Mouse (Mus musculus) liver, embryonic 14.5 days (tissue): ENCODE measurements around the gene Cenpx. TPM values are rescaled to one million over a fixed set of nuclear protein-coding genes. Genes with fewer than 3 reads are reported as not detected.

Experiments used
- ATAC-seq: fragments of 200-750 bp; cut with Nextera tagmentation; 2 replicates; pipeline ENCODE4 v1.8.0; 2017; ENCODE audit warnings: moderate number of reproducible peaks, mild to moderate bottlenecking, moderate library complexity; ENCODE audit not compliant: insufficient read depth
- DNase-seq, 3 experiments: peaks; one replicate each; pipeline ENCODE4 v3.0.0-alpha.2; 2012 to 2013; ENCODE audit warnings: low read depth in 3 of 3, low spot score in 3 of 3
- H3K27ac ChIP-seq: fragments of 300-500 bp; sonication (generic); 2 replicates; pipeline ENCODE4 v1.5.1; 2014; ENCODE audit warnings: moderate library complexity, mild to moderate bottlenecking, control low read depth, inconsistent platforms
- H3K27me3 ChIP-seq: fragments of 300-500 bp; sonication (generic); 2 replicates; pipeline ENCODE4 v1.6.1; 2014; ENCODE audit warnings: mild to moderate bottlenecking, low read length, moderate library complexity; ENCODE audit not compliant: control insufficient read depth, insufficient read depth
- H3K36me3 ChIP-seq: fragments of 300-500 bp; sonication (generic); replicated peaks from 2 replicates; pipeline ENCODE4 v1.6.1; 2014; ENCODE audit warnings: low read depth; ENCODE audit not compliant: control insufficient read depth, insufficient read depth
- H3K4me1 ChIP-seq, 2 experiments: fragments of 200-500 bp in 1 of 2; fragments of 300-500 bp in 1 of 2; sonication (generic) in 1 of 2; replicated peaks; 2 replicates each; pipeline ENCODE4 v1.6.1; 2012 to 2014; ENCODE audit warnings: antibody characterized with exemption in 1 of 2, inconsistent platforms in 1 of 2, low read length in 1 of 2; ENCODE audit not compliant: control insufficient read depth in 2 of 2, insufficient read depth in 2 of 2
- H3K4me2 ChIP-seq: fragments of 300-500 bp; sonication (generic); 2 replicates; pipeline ENCODE4 v1.6.1; 2014; ENCODE audit warnings: low read depth, mild to moderate bottlenecking, control low read depth, moderate library complexity
- H3K4me3 ChIP-seq, 2 experiments: fragments of 200-500 bp in 1 of 2; fragments of 300-500 bp in 1 of 2; sonication (generic) in 1 of 2; 2 replicates each; pipeline ENCODE4 v1.5.1; 2012 to 2014; ENCODE audit warnings: low read depth in 2 of 2, low read length in 2 of 2, mild to moderate bottlenecking in 2 of 2, control low read depth in 1 of 2, inconsistent platforms in 1 of 2, moderate library complexity in 1 of 2; ENCODE audit not compliant: insufficient read depth in 1 of 2
- H3K9ac ChIP-seq: fragments of 300-500 bp; sonication (generic); replicated peaks from 2 replicates; pipeline ENCODE4 v1.6.1; 2014; ENCODE audit warnings: mild to moderate bottlenecking, control low read depth, moderate library complexity
- H3K9me3 ChIP-seq: fragments of 300-500 bp; sonication (generic); 2 replicates; pipeline ENCODE4 v1.6.1; 2016; ENCODE audit warnings: low read length, mixed read lengths; ENCODE audit not compliant: control insufficient read depth
- CTCF ChIP-seq: IDR thresholded peaks from 2 replicates; pipeline ENCODE4 v1.5.1; 2016; ENCODE audit warnings: antibody characterized with exemption, low read depth, control low read depth
- EP300 ChIP-seq: IDR thresholded peaks from 2 replicates; pipeline ENCODE4 v1.6.1; 2016; ENCODE audit warnings: antibody characterized with exemption, low read depth
- WGBS: fragments of 180-500 bp; shearing (Covaris S2); extraction: QIAGEN DNeasy Blood & Tissue Kit; methylation state at CpG from one replicate; pipeline ENCODE4 v1.1.7; 2014; ENCODE audit not compliant: insufficient replicate concordance; 5-methylcytosine and 5-hydroxymethylcytosine counted together
- polyA plus RNA-seq, 2 experiments: library from polyadenylated mRNA; depleted of rRNA in 1 of 2; stranded (reverse) in 1 of 2; unstranded in 1 of 2; fragments of >200 nt; fragmentation: Nextera tagmentation in 1 of 2; extraction: Ambion mirVana in 1 of 2; gene quantifications; 2 replicates each; pipeline versions ENCODE4 v1.2.1 to v1.2.3; 2012 to 2014

Gene Cenpx
- polyA plus RNA-seq, 2 experiments = 64.2 to 128 TPM

DNA sequence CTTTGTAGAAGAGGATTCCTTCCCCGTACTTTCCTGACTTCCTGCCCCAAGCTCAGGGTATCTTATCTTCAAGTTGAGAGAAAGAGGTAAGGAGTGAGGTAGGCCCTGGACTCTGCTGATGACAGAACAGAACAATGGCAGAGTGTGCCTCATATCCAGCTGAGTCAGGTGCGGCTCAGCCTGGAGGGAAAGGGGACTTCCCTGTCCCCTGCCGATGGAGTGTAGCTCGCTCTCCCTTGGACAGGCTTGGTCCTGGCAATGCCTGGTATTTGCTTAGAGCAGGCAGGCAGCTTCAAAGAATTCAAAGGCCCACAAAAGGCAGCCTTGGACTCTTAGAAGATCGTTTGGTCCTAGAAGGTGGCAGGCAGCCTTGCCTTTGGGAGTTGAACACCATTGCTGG lies 7.4 kb downstream of the Cenpx start:
- DNase-seq (no peak), ATAC-seq (no peak)
- no peaks in the 10 kb centered on the region for H3K27me3 ChIP-seq
- H3K4me2 ChIP-seq = no peak overlapping the region
- H3K9me3 ChIP-seq = no peaks in the 10 kb centered on the region
- no peak overlapping the region for H3K27ac ChIP-seq
- TF ChIP-seq CTCF (no peak), EP300 (no peak)
- no peak overlapping the region for H3K4me3 ChIP-seq
- no peaks in the 10 kb centered on the region; a peak in 1 of 4 replicates for H3K4me1 ChIP-seq
- H3K36me3 ChIP-seq = no peaks in the 10 kb centered on the region
- H3K9ac ChIP-seq = no peak overlapping the region
- WGBS = 62% methylated on average over 5 of the region's 5 CpGs

DNA sequence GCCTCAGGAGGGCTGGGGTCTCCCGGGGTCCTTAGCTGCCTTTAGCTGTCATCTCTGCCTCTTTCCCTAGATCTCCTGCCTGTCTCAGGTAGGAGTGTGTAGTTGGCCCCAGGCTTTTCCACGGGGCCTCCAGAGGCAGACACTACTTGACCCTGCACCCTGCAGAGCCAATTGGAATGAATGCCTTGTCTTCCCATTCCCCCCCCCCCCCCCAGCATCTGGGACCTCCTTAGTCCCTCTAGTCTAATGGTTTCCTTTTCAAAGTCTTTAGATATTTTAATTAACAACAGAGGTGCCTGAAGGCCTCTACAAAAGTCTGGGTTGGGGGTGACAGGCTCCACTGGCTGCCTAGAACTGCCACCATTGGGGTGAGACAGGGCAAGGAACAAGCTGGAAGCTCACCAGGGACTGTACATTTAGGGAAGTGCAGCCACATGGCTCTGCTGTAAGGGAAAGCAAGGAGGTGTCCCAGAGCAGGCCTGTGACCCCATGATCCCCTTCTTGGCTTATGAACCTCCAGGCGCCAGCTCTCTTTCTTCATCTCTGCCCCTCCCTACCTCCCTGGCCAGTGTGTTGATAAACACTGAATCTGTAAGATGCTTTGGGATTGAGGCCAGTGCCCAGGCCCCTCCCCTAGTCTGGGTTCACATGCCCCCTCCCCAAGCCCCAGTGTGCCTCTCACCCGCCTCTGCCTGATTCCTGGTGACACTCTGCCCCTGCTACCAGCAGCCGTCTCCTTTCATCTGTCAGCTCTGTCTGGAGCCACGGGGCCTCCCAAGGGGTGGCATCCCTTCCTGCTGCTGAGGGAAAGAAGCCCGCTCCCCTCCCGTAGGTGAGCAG lies 8.8 kb downstream of the Cenpx start:
- H3K36me3 ChIP-seq = no peaks in the 10 kb centered on the region
- DNase-seq = no peak
- 63% methylated on average over 8 of the region's 8 CpGs for WGBS
- H3K4me2 ChIP-seq = no peak overlapping the region
- no peaks in the 10 kb centered on the region; a peak in 1 of 4 replicates for H3K4me1 ChIP-seq
- no peaks in the 10 kb centered on the region for H3K27me3 ChIP-seq
- TF ChIP-seq EP300 (no peak), CTCF (no peak)
- ATAC-seq = no peak
- H3K4me3 ChIP-seq = no peak overlapping the region
- no peaks in the 10 kb centered on the region for H3K9me3 ChIP-seq
- no peak overlapping the region for H3K9ac ChIP-seq
- no peak overlapping the region for H3K27ac ChIP-seq

DNA sequence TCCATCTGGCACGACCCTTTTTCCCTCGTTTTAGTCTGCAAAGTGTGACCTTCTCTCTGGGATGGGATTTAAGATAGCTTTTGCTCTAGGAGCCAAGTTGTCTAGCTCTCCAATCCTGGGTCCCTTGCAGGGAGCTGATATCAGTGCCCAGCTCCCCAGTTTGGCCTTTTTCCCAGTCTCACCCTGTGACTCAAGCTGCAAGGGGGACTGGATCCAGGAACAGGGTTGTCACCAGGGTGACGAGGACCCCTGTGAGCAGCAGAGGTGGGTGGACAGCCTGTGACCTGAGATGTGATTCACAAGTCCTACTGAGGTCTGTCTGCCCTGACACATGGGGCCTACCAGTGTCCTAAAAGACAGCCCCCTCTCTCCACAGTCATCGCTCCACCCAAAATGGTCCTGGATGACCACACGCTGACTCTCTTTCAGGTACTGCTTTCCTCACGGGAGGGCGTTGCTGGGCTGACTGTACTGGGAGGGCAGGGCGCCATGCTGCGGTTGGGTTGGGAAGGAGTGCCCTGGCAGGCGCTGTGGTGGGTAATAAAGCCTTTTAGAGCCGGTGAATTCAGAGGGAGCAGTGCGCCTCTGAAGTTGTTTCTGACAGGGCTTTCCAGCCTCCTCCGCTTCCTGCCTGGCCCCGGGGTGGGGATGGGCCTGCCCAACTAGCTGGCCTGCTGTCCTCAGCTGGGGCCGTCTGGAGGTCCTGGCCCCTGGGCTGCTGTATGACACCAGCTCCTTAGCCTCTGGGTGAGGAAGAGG lies 9.7 kb downstream of the Cenpx start:
- TF ChIP-seq CTCF (0 out of 2 replicates have a peak, but pooled peaks have one; percentile 2), EP300 (no peak)
- Histone ChIP-seq H3K27me3 (no peaks in the 10 kb centered on the region), H3K4me2 (no peak overlapping the region), H3K9me3 (no peaks in the 10 kb centered on the region), H3K4me3 (no peak overlapping the region), H3K9ac (no peak overlapping the region), H3K4me1 (no peaks in the 10 kb centered on the region; a peak in 1 of 4 replicates), H3K36me3 (no peaks in the 10 kb centered on the region), H3K27ac (no peak overlapping the region)
- ATAC-seq (no peak), DNase-seq (no peak)
- 75% methylated on average over 15 of the region's 15 CpGs for WGBS

DNA sequence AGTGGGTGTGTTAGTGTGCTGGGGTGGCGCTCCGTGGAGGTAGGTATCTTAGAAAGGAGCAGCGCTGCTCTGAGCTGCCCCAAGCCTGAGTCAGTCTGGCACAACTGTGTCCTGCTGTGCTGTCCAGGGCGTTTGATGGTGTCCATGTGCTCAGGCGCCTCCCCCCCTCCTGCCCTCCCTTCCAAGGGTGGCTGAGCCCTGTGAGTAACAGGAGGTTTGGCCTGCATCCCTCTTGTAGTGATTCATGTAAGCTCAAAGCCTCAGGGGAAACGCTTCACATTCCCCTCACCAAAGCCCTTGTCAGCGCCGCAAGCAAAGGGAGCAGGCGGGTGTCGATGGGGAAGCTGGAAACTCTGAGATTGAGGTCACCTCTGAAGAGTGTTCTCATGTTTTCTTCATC lies 15.8 kb downstream of the Cenpx start:
- no peak for TF ChIP-seq EP300
- TF ChIP-seq CTCF = no peak
- WGBS = 67% methylated on average over 10 of the region's 10 CpGs
- Histone ChIP-seq H3K4me2 (no peak overlapping the region), H3K27me3 (no peaks in the 10 kb centered on the region), H3K9ac (no peak overlapping the region), H3K27ac (no peak overlapping the region), H3K4me3 (no peak overlapping the region), H3K36me3 (no peaks in the 10 kb centered on the region), H3K4me1 (no peaks in the 10 kb centered on the region), H3K9me3 (no peaks in the 10 kb centered on the region)
- DNase-seq (no peak), ATAC-seq (no peak)

DNA sequence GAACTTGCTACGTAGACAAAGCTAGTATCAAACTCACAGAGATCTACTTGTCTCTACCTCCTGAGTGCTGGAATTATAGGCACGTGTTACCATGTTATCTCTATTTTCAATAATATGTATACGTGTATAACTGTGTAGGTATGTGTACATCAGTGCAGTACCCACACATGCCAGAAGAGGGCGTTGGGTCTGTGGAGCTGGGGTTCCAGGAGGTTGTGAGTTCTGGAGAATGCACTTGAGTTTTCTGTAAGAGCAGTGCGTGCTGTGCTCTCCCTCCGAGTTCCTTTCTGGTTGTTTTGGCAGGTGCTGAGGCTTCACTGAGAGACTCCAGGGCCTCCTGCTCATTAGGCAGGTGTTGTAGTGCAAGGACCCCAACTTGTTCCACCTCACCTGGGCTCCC lies 17.0 kb downstream of the Cenpx start:
- no peaks in the 10 kb centered on the region for H3K9me3 ChIP-seq
- WGBS = 82% methylated on average over 6 of the region's 6 CpGs
- H3K27me3 ChIP-seq = no peaks in the 10 kb centered on the region
- H3K4me1 ChIP-seq = no peaks in the 10 kb centered on the region
- H3K4me2 ChIP-seq = no peak overlapping the region
- no peak overlapping the region for H3K27ac ChIP-seq
- no peak overlapping the region for H3K9ac ChIP-seq
- ATAC-seq = no peak
- no peak for DNase-seq
- no peak for TF ChIP-seq EP300
- peak; percentile 58 for TF ChIP-seq CTCF
- H3K36me3 ChIP-seq = no peaks in the 10 kb centered on the region
- H3K4me3 ChIP-seq = no peak overlapping the region
